Mouse (Mus musculus) heart, embryonic 11.5 days (tissue): Measurements from ENCODE around the gene Lgals12. TPM values are rescaled to one million over a fixed set of nuclear protein-coding genes. Genes with fewer than 3 reads are reported as not detected.

Experiments used
- ATAC-seq: fragments of 200-750 bp; cut with Nextera tagmentation; replicated peaks from 2 replicates; pipeline ENCODE4 v1.8.0; 2017; ENCODE audit warnings: moderate library complexity; ENCODE audit not compliant: insufficient number of reproducible peaks, low FRiP score, low TSS enrichment
- H3K27ac ChIP-seq: fragments of 300-500 bp; sonication (generic); 2 replicates; pipeline ENCODE4 v1.5.1; 2014; ENCODE audit warnings: mild to moderate bottlenecking, low read depth, low read length
- H3K27me3 ChIP-seq: fragments of 300-500 bp; sonication (generic); 2 replicates; pipeline ENCODE4 v1.6.1; 2014; ENCODE audit warnings: mild to moderate bottlenecking, low read length, mixed read lengths; ENCODE audit not compliant: control insufficient read depth, insufficient read depth
- H3K36me3 ChIP-seq: fragments of 300-500 bp; sonication (generic); 2 replicates; pipeline ENCODE4 v1.6.1; 2014; ENCODE audit warnings: mild to moderate bottlenecking, low read length, moderate library complexity, mixed read lengths; ENCODE audit not compliant: control insufficient read depth, insufficient read depth
- H3K4me1 ChIP-seq: fragments of 300-500 bp; sonication (generic); 2 replicates; pipeline ENCODE4 v1.6.1; 2014; ENCODE audit warnings: low read length; ENCODE audit not compliant: control insufficient read depth, insufficient read depth
- H3K4me2 ChIP-seq: fragments of 300-500 bp; sonication (generic); 2 replicates; pipeline ENCODE4 v1.6.1; 2014; ENCODE audit warnings: mild to moderate bottlenecking, moderate library complexity
- H3K4me3 ChIP-seq: fragments of 300-500 bp; sonication (generic); 2 replicates; pipeline ENCODE4 v1.5.1; 2014; ENCODE audit warnings: low read depth, low read length
- H3K9ac ChIP-seq: fragments of 300-500 bp; sonication (generic); 2 replicates; pipeline ENCODE4 v1.6.1; 2014; ENCODE audit warnings: mild to moderate bottlenecking, low read depth, low read length, moderate library complexity
- H3K9me3 ChIP-seq: fragments of 300-500 bp; sonication (generic); replicated peaks from 2 replicates; pipeline ENCODE4 v1.6.1; 2016; ENCODE audit warnings: low read length; ENCODE audit not compliant: control insufficient read depth
- WGBS: fragments of 180-500 bp; shearing (Covaris S2); extraction: QIAGEN DNeasy Blood & Tissue Kit; methylation state at CpG from one replicate; pipeline ENCODE4 v1.1.7; 2014; ENCODE audit not compliant: insufficient replicate concordance; 5-methylcytosine and 5-hydroxymethylcytosine counted together
- polyA plus RNA-seq: library from polyadenylated mRNA; unstranded; fragments of >200 nt; fragmentation: Nextera tagmentation; extraction: Ambion mirVana; gene quantifications from 2 replicates; pipeline ENCODE4 v1.2.1, GENCODE M21; 2014

Lgals12 gene
- polyA plus RNA-seq, 1 experiment from 2014 or later, result not detected

DNA sequence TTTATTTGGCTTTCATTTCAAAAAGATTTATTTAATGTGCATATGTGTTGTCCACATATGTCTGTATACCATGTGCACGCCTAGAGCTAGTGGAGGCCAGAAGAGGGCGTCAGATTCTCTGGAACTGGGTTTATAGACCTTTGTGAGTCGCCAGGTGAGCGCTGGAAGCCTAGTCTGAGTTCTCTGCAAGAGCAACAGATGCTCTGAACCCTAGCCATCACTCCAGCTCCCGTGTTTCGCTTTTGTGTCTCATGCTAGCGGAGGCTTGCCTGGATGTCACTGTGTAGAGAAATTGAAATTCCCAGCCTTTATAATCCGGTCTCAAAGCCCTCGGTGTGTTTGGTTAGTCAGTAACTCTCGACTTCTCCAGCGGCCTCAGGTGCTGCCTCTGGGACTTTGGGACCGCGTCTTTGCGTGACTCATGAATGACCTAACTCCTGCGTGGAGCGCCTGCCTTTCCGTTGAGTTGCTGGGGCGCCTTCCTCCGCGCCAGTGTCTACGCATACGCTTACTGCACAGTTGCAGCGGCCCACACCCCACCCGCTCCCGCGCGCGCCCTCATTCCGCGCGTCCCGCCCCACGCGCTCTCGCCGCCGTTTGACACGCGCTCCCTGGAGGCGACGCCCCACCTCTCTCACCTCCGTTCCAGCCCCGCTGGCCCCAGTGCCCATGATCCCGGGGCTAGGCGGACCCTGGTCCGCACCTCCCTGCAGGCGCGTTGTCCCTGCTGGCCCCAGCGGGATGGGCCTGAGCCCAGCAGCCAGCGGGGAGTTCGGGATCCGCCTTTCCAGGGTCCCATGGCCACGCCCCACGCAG, 5.2 kb upstream of the Lgals12 start, which contains the start of gene Hrasls5:
Gene Hrasls5 (plus strand): TSS at position 600 of the 816 bp plus-strand sequence.
- Histone ChIP-seq H3K9me3 (no peaks in the 10 kb centered on the region), H3K4me3 (peak within 1 kb of the TSS; percentile 39), H3K4me1 (0 out of 2 replicates have a peak, but pooled peaks cover 5% of the 10 kb centered on the region), H3K4me2 (peak within 1 kb of the TSS; percentile 77), H3K27ac (no peak within 1 kb of the TSS), H3K36me3 (no peaks in the 10 kb centered on the region), H3K9ac (0 out of 2 replicates have a peak within 1 kb of the TSS, but pooled peaks have one; percentile 12), H3K27me3 (peaks cover 20% of the 10 kb centered on the region)
- 3% methylated on average over 54 of the region's 54 CpGs for WGBS
- peak; percentile 59; the same call in 1 of the 2 replicates for ATAC-seq

DNA sequence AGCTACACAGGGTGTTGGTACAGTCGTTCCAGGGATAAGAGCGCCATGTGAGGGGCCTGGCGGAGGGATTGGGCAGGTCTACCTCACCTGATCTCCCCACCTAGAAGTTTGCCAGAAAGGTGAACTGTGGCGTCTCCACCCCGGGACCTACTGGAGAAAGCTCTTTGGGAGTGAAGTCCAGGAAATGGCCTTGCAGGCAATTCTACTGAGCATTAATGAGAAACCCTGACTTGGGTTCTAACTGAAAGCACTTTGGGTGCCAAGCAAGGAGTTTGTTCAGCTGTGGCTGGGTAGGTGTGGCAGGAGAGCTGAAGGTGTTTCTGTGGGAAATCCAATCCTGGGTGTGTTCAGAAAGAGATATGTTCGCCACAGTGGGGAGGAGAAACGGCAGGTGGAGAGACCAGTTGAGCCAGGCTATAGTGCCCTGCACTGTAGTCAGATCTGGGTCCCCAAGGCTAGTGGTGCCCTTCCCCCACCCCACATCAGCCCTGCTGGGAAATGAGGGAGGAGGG, 753 bp upstream of the Lgals12 start:
- Histone ChIP-seq H3K9ac (no peak overlapping the region), H3K4me3 (no peak overlapping the region), H3K4me1 (peaks cover 15% of the 10 kb centered on the region), H3K27ac (no peak overlapping the region), H3K27me3 (peaks cover 17% of the 10 kb centered on the region), H3K9me3 (no peaks in the 10 kb centered on the region), H3K4me2 (no peak overlapping the region), H3K36me3 (no peaks in the 10 kb centered on the region)
- WGBS, result 68% methylated on average over 7 of the region's 7 CpGs
- ATAC-seq, result no peak

DNA sequence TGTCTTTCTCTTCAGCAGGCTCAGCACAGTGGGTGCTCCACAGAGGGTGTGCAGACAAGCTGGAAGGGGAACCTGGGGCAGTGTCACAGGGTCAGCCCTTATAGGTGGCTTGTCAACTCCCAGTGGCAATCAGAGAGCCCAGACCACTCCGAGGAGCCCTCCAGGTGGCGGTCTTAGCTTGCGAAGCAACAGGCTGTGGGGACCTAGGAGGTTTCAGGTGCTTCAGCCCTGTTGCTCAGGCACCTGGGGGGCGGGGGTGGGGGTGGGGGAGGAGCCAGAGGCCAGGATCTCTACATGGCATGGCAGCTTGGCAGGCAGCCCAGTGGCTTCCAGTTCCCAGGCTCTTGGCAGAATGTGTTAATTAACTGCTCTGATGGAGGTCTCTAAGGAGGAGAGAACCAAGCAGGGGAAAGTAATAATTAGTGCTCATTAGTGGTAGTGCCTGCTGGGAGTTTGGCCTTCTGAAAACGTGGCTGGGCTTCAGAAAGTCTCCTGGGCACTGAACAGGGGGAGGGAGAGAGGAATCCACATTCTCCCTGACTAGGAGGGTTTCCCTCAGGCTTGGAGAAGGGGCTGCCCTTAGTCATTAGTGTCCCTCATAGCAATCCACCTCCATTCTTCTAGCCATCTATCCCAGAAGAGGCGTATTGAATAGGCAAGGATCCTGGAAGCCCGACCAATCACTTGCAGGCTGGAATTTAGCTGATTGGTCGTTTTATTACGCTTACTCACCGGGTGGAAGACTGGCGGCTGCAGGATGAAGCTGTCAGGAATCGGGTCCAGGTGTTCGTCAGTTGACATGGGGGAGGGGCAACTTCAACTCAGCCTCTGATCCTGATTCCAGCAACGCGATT, 836 bp downstream of the Lgals12 start:
- 0 out of 2 replicates have a peak, but pooled peaks have one; percentile 16 for ATAC-seq
- Histone ChIP-seq H3K4me1 (peaks cover 15% of the 10 kb centered on the region), H3K27ac (no peak overlapping the region), H3K27me3 (peaks cover 6% of the 10 kb centered on the region), H3K4me3 (peak overlapping the region; percentile 13), H3K9ac (no peak overlapping the region), H3K9me3 (no peaks in the 10 kb centered on the region), H3K4me2 (peak overlapping the region; percentile 57), H3K36me3 (no peaks in the 10 kb centered on the region)
- 4% methylated on average over 15 of the region's 15 CpGs for WGBS

DNA sequence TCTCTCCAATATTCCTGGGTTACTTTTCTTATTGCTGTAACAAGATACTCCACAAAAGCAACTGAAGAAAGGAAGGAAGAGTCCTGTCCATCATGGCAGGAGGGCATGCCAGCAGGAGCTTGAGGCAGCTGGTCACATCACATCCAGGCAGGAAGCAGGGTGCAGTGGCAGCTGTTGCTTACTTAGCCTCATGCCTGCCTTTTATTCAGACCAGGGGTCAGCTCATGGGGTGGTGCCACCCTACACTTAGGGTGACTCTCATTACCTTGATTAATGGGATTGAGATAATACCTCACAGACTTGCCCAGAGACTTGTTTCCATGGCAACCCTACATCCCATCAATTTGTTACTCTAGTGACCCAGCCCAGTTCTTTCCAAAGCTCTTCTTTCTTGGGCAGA, 2.0 kb downstream of the Lgals12 start:
- Histone ChIP-seq H3K4me3 (no peak overlapping the region), H3K9ac (no peak overlapping the region), H3K9me3 (no peaks in the 10 kb centered on the region), H3K27me3 (peaks cover 6% of the 10 kb centered on the region), H3K4me2 (no peak overlapping the region), H3K36me3 (no peaks in the 10 kb centered on the region), H3K27ac (no peak overlapping the region), H3K4me1 (peaks cover 15% of the 10 kb centered on the region)
- no peak for ATAC-seq

DNA sequence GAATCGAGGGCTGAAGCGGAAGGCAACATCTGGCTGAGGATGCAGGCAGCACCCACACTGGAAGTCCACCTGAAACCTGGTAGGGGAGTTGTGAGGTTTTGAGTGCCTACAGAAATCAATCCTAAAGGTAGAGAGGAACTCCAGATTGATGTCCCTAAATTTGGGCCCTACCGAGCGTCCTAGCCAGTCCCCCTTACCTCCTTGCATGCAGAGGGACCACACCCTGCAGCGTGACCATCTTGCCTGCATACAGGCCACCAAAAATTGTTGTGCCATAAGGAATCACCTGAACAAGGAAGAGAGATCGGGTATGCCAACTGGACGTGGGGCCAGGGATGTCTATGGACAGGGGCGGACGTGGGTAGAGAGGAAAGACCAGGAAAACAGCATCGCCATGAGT, 2.9 kb downstream of the Lgals12 start:
- Histone ChIP-seq H3K27me3 (peaks cover 6% of the 10 kb centered on the region; the same call in 1 of the 2 replicates), H3K4me3 (no peak overlapping the region), H3K9ac (no peak overlapping the region), H3K9me3 (no peaks in the 10 kb centered on the region), H3K4me2 (no peak overlapping the region), H3K36me3 (no peaks in the 10 kb centered on the region), H3K4me1 (peaks cover 15% of the 10 kb centered on the region), H3K27ac (no peak overlapping the region)
- ATAC-seq, result no peak
- WGBS, result 84% methylated on average over 10 of the region's 10 CpGs

DNA sequence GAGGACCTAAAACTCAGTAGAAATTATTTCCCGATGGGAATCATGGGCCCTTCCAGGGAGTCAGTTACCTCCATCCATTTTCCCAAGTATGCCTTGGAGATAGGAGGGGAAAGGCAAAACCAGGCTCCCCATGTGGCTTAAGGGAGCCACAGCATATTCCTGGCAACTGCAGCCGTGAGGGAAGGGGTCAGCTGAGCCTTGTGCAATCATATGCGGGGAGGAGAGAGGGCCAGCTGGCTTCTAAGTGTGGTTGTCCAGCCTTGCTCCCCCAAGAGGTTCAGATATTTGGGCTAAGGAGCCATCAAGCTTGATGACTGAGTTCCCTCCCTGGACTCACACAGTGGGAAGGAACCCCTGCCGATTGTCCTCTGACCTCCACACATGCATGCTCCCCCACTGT, 5.4 kb downstream of the Lgals12 start:
- no peaks in the 10 kb centered on the region for H3K9me3 ChIP-seq
- H3K27ac ChIP-seq, result no peak overlapping the region
- no peak overlapping the region for H3K4me3 ChIP-seq
- H3K9ac ChIP-seq, result no peak overlapping the region
- no peak overlapping the region for H3K4me2 ChIP-seq
- peaks cover 6% of the 10 kb centered on the region for H3K4me1 ChIP-seq
- H3K36me3 ChIP-seq, result no peaks in the 10 kb centered on the region
- WGBS, result 80% methylated on average over 4 of the region's 4 CpGs
- H3K27me3 ChIP-seq, result 0 out of 2 replicates have a peak, but pooled peaks cover 2% of the 10 kb centered on the region
- no peak for ATAC-seq

DNA sequence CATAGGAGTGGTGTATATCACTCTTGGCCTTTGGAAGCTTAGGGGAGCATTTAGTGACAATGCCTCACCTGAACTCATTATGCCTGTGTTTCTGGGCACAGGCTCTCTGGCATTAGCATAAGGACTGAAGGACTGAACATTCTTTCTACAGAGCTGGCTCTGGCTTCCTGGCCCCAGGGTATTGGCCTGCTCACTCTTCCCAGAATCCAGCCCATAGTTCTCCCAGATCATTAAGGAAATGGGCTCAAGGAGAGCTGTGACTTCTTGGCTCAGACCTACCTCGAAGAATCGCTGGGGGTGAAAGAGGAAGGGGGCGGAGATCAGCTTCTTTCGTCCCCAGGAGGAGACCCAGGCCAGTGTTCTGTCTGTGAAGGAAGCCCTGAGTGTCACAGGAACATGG, 8.5 kb downstream of the Lgals12 start:
- no peak for ATAC-seq

DNA sequence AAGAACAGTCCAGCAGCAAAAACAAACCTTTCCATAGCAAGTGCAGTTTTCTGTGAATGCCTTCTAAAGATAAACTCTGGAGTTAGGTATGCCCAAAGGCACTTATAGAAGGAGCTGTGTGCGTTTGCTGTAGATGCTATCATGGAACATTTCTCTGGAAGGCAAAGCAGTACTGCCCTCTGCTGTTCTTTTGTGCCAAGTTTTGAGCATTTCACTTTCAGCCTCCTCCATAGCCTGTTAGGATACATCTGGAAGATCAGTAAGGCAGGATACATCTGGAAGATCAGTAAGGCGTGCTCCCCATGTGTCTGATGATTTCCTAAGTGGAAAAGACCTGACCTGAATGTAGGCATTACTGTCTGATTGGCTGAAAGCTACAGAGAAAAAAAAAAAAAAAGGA, 11.5 kb downstream of the Lgals12 start:
- Histone ChIP-seq H3K4me2 (no peak overlapping the region), H3K9ac (no peak overlapping the region), H3K9me3 (no peaks in the 10 kb centered on the region), H3K36me3 (no peaks in the 10 kb centered on the region), H3K4me1 (no peaks in the 10 kb centered on the region), H3K27me3 (no peaks in the 10 kb centered on the region), H3K4me3 (no peak overlapping the region), H3K27ac (no peak overlapping the region)
- no peak for ATAC-seq
- 17% methylated on average over 2 of the region's 2 CpGs for WGBS

More for the DNA sequence above, 8.5 kb downstream of the Lgals12 start:
- Histone ChIP-seq H3K36me3 (no peaks in the 10 kb centered on the region), H3K4me1 (no peaks in the 10 kb centered on the region), H3K9me3 (no peaks in the 10 kb centered on the region), H3K4me3 (no peak overlapping the region), H3K9ac (no peak overlapping the region), H3K27me3 (no peaks in the 10 kb centered on the region), H3K27ac (no peak overlapping the region), H3K4me2 (no peak overlapping the region)
- WGBS, result 55% methylated on average over 4 of the region's 4 CpGs
